Mouse (Mus musculus) adrenal gland, postnatal 25 days (tissue): ENCODE measurements around the gene Cuedc1. TPM values are rescaled to one million over a fixed set of nuclear protein-coding genes. Genes with fewer than 3 reads are reported as not detected.

Source experiments
- DNase-seq: peaks from one replicate; pipeline ENCODE4 v3.0.0; 2021; ENCODE audit warnings: mixed read lengths
- total RNA-seq: library from RNA; stranded (reverse); gene quantifications from 2 replicates; pipeline ENCODE4 v1.2.3, GENCODE M21; 2021

Gene Cuedc1
- total RNA-seq, 1 experiment from 2014 or later = 68.6 TPM

DNA sequence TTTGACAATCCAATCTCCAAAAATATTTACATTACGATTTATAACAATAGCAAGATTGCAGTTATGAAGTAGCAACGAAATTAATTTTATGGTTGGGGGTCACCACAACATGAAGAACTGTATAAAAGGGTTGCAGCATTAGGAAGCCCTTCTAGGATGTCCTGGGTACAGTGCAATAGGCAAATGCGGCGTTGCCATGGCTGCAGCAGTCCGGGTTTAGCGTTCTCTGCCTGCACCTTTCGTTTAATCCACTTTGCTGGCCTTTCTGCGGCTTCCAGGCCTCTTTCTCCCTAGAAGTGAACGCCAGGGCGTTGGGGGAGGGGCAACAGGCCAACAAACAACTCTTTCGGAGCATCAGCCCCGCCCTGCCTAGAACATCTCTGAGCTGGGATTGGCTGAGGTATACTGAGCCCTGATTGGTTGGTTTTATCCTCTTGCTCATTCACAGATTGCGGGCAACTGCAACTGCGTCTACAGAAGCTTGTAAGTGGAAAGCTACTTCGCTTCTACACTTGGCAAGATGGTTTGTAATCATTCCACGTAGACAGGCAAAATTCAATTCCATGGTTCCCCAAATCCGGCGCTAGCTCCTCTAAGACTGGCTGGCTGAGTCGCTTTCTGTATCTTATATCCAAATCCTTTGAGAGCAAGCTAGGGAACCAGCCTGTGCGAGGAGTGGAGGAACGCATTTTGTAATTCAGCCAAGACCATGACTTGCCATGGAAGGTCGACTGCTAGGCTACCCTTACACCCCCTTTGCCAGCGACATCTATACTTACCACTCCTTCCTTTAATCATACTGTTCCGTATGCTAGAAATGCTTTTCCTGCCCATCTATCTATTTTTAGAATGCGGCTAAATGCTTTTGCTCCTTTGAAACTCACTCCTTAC lies 10.9 kb upstream of the Cuedc1 start:
- peak; percentile 93 for DNase-seq

DNA sequence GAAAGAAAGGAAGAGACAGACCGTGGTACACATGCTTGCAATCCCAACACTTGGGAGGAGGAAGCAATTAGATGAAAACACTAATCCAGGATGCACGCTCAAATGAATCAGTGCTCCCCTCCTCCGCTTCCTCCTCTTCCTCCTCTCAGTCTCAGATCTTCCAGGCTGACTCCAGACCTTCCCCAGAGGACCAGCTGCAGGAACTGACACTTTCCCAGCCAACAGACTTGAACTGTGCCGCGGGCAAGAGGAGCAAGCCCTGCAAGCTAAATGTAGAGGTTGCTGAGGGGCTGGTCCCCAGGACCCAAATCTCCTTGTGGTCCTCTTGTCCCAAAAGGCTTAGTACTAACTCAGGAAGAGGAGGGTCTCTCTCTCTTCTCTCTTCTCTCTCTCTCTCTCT lies 8.7 kb upstream of the Cuedc1 start:
- DNase-seq = no peak

DNA sequence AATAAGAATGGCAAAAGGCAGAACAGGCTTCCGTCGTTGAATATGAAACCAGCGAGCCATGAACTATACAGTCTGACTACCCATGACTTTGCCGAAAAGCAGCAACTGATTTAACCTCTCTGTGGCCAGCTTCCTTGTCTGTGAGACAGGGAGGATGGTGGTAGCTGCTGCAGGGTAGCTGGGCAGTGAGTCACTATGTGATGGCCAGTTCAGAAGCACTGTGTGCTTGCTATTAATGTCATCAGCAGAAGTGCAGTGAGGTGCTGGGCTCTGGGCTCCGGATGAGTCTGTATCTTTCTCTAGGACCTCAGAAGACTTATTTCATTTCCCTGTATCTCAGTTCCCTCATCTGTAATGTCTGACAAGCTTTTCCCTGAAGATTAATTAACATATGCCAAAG lies 7.6 kb upstream of the Cuedc1 start:
- DNase-seq = no peak

DNA sequence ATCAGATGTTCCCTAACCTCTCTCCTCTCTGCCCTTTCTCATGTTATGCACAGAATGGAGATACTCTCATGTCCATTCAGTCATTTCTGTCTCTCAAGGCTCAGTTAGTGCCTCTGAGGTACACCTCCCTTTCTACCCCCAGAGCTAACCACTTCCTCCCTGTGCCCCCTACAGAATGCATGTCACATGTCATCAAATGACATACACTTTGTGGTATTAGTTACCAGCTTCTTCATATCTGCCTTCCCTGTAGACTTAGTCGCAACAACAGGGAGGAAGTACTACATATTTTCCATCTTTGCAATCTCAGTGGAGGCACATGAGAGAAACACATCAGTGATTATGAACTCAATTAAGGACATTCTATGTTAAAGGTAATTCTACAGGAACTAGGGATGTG lies 5.9 kb upstream of the Cuedc1 start:
- DNase-seq = no peak

DNA sequence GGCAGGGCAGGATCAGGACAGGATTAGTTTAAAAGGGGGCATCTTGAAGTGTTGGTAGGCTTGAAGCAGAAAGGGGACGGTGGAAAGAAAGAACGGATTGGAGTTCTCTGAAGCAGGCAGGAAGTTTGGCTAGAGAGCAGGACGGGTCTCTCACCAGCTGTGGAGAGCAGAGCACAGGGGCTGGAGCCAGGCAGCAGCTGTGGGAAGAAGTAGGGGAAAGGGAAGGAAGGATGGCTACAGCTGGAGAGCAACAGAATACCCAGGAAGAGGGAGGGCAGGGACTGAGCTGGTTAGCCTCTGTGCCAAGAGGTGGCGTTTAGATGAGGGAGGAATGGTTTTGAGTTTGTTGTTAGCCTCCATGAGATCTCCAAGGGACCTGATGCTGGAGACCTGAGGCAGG lies 685 bp upstream of the Cuedc1 start:
- no peak for DNase-seq

DNA sequence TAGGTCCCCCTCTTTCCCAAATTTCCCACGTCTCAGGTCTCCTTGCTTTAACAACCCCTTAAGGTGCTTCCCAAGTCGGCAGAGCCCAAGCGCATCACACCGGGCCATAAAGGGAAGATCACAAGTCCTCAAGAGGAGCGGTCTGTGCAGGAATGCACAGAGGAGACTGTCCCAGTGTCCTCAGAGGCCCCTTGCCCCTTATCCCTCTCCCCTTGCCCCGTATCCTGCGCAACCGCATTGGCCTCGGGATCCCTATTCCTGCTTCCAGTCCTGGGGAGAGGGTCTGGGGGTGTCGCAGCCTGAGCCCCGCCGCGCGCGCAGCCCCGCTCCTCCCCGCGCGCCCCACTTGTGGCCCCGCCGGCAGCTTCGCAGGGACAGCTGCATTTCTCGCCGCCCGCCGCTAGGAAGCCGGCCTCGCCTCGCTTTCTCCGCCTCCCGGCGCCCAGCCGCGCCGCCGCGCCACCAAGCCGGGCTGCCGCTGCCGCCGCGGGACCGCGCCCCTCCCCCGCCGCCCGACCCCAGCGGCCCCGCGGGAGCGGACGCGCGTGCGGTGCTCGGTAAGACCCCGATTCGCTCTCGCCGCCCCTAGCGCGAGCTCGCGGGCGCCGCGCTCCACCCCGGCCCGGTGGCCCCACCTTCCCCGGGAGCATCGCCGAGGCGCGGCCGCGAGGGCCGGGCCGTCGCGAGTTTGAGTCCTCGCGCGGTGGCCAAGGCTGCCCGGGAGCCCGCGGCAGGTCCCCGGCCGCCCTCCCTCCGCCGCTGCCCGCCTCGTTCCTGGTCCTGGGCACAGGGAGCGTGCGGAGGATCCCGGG lies 1.1 kb downstream of the Cuedc1 start:
- peak; percentile 84 for DNase-seq

DNA sequence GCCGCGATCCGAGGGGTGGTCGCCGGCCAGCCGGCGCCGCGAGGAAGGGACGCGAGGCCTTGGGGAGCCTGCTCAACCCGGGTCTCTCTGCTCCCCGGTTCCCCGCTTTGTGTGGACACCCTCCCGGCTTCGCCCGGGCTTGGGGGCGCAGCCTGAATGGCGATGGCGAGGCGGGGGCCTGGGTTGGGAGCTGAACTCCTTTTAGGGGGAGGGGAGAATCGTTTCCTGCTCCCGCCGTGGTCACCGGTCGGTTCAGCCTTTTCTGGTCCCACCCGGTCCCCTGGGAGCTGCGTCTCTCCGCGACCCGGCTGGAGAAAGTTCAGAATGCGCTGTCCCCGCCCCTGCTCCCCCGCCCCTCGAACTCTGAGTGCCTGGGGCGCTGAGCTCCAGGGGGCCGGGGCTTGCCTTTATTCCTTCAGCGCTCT lies 1.8 kb downstream of the Cuedc1 start:
- DNase-seq = peak; percentile 82

DNA sequence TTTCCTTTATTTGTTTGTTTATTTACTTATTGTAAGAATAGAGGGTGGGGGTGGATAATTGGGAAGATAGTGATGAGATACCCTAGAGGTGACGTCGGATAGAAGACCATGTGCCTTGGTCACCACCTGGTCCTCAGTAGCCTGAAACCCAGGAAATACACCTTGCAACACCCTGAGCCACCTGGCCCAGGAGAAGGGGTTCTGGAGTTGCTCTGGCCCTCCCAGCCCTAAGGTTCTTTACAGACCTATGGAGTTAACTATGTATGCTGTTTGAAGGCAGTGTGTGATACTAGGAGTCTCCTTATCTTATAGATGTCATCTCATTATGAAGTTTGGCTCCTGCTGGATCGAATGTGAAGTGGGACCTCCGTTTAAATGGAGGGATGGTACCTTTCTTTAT lies 2.3 kb downstream of the Cuedc1 start:
- DNase-seq = no peak

DNA sequence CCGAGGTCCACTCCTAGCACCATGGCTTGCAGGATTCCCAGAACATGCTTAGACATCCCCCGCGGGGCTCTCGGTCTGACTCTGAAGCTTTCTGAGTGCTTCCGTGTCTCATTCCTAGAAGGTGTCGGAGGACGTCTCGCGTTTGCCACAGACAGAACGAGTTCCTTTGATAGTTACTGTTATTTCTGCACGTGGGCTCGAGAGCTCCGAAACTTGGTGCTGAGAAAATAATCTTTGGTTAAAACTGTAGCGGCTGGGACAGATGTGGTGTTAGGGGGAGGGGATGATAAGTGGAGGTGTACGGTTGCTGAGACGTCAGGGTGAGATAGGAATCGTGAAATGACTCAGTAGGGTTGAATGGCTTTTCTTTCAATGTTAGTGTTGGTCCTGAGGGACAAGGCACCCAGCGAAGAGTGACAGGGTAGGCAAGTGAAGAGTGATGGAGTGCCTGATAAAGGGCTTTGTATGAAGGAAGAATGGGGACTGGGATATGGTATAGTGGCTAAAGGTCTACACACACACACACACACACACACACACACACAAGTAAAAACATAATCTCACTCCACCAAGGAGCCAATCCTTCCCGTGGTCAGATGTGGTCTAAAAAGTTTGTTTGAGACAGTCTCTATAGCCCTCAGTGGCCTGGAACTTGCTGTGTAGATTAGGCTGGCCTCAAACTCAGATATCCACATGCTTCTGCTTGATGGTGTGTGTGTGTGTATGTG lies 5.5 kb downstream of the Cuedc1 start:
- no peak for DNase-seq

DNA sequence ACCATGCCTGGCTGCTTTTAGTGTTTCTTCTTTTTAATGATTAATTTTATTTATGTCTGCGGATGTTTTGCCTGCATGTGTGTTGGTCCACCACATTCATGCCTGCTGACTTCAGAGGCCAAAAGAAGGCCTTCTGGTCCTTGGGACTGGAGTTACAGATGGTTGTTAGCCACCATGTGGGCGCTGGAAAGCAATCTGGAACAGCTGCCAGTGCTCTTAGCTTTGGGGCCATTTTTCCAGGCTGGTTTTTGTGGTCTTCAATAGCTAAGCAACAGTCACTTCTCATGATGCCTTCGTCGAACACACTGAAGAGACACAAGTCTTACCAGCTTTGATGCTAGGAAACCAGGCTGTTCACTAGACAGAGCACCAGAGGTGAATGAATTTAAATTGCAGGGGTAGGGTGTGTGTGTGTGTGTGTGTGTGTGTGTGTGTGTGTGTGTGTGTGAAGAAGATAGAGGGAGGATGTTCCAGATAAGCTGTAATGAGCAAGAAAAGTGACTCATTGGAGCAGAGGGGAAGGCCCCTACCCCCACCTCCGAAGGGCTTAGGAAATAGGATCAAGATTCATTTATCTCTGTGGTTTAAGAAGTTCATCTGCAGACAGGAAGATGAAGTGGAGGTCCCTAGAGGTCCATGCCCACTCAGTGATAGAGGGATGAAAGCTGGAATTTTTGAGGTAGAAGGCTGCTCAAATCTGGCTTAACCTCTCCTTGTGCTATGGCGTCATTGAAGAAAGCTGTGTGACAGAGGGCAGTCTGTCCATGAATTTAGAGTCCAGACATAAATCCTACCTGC lies 7.8 kb downstream of the Cuedc1 start:
- no peak for DNase-seq

DNA sequence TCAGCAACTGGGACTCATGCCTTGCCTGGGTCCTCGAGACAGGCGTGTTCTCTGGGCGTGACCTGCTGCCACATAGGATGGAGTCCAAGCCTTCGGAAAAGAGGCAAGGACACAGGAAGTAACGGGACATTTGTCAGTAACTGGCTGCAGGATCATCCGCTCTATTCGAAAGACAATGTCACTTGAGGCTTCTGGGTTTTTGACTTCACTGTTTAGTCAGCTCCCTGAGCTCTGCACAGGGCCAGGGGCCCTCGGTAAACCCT lies 8.4 kb downstream of the Cuedc1 start:
- DNase-seq = no peak

DNA sequence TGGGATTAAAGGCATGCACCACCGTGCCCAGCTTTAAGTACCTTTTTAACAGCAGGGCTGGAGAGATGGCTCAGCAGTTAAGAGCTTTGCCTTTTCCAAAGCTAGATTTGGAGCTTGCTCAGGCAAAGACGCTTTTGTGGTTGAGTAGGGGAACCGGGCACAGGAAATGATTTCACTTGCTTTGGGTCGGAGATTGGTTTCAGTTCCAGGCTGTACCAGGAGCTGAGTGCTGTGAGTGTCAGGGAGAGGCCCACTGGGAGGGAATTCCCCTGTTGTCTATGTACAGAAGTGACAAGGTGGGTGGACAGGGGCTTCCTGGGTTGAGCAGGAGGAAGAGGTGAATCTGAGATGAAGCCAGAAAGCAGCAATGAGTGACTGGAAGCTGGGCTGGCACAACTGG lies 9.5 kb downstream of the Cuedc1 start:
- DNase-seq = no peak

DNA sequence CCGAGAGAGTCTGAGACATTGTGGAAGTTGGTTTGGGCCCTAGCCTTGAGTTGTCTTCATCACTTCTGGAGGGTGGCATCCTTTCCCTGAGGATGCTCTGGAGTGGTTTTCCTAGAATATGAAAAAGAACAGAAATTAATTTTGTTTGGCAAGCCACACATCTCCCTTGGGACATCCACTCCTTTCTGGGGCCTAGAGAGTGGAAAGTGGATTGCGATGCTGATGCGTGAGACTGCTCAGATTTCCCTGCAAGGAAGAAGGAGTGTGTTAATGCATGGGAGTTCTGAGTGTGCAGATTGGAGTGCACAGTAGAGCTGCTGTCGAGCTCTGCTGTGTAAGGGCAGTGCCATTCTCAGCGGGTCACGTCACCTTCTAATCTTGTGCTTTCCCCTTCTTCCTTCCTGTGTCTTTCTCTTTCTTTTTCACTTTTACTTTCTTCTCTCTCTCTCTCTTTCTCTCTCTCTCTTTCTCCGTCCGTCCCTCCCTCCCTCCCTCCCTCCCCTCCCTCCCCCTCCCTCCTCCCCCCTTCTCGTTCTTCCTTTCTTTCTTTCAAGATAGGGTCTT lies 12.3 kb downstream of the Cuedc1 start:
- no peak for DNase-seq

DNA sequence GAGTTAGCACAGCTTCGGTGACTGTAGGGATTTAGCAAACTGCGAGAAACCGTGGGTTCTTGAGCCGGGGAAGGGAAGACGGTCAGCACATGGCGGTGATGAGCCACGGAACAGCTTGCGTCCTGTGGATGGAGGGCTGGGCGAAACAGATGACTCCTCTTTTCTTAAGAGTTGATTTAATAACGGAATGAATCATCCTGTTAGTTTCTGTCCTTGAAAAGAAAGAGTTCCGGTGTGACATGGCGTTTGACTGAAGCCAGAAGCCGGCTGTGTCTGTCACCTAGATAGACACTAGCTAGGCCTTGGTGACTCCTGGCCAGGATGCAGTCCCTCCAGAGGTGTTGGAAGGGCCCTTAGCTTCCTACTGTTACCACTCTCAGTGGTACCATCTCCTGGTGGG lies 14.2 kb downstream of the Cuedc1 start:
- DNase-seq = peak; percentile 37

DNA sequence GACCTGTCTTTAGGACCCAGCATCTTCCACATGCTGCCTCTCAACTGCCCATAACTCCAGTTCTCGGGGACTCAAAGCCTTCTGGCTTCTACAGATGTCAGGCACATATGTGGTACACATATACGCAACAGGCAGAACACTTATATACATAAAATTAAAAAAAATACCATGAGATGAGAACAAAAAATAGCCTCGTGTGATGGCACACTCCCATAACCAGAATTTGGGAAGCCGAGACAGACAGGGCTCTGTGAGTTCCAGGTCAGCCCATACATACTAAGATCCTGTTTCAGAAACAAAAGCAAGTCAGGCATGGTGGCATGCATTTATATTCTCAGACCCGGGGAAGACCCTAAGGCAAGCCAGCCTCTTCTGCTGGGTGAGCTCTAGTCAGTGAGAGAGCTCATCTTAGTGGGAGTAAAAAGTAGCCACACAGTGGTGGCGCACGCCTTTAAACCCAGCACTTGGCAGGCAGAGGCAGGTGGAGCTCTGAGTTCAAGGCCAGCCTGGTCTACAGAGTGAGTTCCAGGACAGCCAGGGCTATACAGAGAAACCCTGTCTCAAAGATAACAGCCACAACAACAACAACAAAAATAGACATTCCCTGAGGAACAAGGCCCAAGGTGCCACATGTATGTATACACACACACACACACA lies 14.9 kb downstream of the Cuedc1 start:
- no peak for DNase-seq

DNA sequence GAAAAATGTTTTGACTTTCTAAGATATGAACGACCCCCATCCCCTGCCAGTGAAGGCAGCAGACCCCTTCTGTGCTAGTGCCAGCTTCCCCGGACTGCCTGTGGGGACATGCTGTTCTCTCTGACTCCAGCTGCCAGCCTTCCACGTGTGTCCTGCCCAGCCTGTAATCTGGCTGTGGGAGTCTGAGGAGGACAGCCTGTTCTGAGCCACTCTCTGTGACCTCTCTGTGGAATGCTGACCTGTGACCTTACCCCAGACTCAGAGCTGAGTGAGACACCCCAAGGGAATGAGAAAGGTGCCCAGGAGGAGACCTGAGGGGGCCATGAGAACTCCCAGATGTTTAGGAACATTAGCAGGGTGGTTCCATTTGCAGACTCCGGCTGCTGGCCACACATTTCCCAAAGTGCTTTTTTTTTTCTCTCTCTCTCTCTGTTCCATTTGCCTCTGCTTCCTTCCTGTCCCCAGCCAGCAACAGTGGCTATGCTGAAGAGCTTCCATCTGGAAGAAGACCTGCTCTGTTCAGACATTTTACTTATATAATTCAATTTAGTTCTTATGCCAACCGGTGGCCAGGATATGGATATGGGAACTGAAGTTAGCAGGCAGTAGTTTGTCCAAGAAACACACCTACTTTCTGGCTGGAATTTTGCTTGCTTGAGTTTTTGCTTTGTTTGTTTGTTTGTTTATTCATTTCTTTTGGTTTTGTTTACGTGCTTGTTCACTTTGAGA lies 15.8 kb downstream of the Cuedc1 start:
- DNase-seq = peak; percentile 26

DNA sequence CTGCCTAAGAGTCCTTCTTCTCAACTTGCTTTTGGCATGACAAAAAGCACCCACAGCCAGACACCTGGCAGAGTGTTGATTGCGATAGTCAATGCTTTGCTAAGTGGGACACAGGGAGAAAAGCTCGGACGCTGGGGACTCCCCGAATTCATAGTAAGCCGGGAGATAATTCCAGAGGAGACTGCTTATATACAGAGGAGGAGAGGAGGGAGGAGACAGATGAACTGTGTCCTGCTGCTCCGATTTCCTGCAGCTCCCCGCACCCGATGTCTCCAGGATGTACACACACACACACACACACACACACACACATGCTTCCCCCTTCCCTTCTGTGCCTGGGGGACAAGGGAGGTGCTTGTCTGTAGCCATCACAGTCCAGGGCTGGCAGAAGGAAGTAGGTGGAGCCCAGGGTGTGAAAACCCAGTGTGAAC lies 17.0 kb downstream of the Cuedc1 start:
- no peak for DNase-seq

DNA sequence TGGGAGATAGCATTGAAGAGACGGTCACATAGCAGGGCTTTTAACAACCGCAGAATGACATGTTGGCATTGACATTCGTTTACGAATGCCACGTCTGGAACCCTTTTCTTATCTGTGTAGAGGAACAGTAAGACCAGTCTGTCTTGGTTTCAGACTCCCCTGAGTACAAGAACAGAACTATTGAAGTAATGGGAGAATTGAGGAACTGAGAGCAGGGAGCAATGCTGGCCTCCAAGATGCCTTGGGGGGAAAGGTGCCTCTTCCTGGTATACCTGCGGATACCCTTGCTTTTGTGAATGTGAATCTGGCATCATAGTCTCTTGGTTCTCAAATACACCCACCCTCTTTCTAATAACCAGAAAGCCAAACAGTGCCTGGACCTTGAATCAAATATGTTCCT lies 18.7 kb downstream of the Cuedc1 start:
- DNase-seq = no peak

DNA sequence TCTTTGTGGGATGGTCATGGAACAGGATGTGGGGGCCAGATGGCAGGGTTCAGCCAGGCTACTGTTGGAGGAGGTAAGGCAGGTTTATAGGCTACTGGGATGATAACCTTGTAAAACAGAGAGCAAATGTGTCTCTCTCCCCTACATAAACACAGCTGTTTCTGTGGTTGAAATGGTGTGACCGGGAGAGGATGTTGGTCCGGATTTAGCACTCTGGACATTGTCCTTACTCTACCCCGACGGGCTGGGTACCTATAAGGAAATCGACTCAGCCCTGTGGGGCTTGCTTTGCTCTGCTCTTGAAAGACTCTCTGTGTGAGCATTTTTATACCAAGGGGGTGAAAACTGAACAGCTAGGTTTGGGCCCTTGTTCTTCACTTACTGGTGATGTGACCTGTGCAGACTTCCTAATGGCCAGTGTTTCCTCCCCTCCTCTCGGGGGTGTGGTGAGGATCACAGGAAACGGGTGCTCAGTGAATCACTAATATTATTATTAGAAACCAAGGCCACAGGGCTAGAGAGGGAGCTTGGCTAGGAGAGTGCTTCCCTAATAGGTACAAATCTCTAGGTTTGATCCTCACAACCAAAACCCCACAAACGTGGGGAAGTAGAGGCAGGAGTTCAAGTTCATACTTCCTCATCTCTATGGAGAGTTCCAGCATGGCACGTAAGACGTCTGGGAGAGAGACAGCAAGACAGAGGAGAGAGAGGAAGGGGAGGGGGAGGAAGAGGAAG lies 19.7 kb downstream of the Cuedc1 start:
- peak; percentile 44 for DNase-seq

DNA sequence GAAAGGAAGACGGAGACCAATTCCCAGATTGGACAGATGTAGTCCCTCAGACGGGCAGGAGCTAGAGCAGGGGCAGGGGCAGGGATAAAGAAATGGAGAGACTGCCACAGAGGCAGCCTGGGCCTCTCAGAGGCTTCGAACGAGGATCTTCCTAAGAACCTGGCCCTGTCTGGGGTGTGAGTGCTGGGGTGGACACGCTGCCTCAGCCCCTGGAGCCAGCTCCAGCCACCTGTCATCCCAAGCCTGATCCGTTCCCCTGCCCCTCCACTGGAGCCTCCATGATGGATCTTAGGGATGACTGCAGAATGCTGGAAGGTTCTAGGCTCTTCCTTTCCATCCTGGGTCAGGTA lies 20.2 kb downstream of the Cuedc1 start:
- DNase-seq = no peak
